Mouse (Mus musculus) brown adipose tissue, adult 24 weeks (tissue): ENCODE measurements around the gene Vmn1r233. TPM values are rescaled to one million over a fixed set of nuclear protein-coding genes. Genes with fewer than 3 reads are reported as not detected.

Experiments used
- H3K27ac ChIP-seq: fragments of 200-500 bp; replicated peaks from 2 replicates; pipeline ENCODE4 v1.5.1; 2012; ENCODE audit warnings: low read depth, mild to moderate bottlenecking, low read length
- H3K4me1 ChIP-seq: fragments of 200-500 bp; 2 replicates; pipeline ENCODE4 v1.6.1; 2012; ENCODE audit warnings: low read length, mixed read lengths; ENCODE audit not compliant: control insufficient read depth, insufficient read depth, insufficient read length
- H3K4me3 ChIP-seq: fragments of 200-500 bp; 2 replicates; pipeline ENCODE4 v1.5.1; 2012; ENCODE audit warnings: low read depth, mild to moderate bottlenecking, low read length, moderate library complexity; ENCODE audit not compliant: insufficient read depth
- polyA plus RNA-seq: library from polyadenylated mRNA; stranded (reverse); fragments of >200 nt; gene quantifications from 2 replicates; pipeline ENCODE4 v1.2.4, GENCODE M21; 2012; ENCODE audit not compliant: missing spikeins, insufficient read depth, insufficient read length

The Vmn1r233 gene
- polyA plus RNA-seq: not detected in 2 replicates

DNA sequence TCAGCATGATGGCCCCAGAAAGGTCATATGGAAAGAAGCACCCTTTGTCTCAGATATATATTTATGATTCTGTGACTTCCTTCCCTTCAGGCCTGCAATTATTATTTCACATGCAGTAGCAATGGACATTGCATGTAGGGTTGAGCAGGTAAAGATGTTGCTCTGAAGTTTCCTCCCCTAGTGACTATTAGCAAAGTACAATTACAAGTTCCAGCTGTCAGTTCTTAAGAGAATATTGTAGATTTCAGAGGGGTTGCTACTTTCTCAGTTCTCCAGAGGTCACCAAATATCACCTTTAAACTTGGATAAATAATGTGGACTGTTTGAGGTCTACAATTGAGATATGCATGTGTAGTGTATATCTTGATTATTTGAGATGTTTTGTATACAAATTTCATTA, at the start of gene Vmn1r233:
Vmn1r233 (minus strand) TSS at position 101 of the 400 bp plus-strand sequence.
- no peak within 1 kb of the TSS for H3K4me3 ChIP-seq
- H3K4me1 ChIP-seq: no peaks in the 10 kb centered on the region
- no peak within 1 kb of the TSS for H3K27ac ChIP-seq

- Histone ChIP-seq H3K4me3 (no peak overlapping the region), H3K4me1 (no peaks in the 10 kb centered on the region), H3K27ac (no peak overlapping the region)
Measured at GRCm38 (mm10) chr17:21018410-21019080, 22.3 kb upstream of the Vmn1r233 start.

DNA sequence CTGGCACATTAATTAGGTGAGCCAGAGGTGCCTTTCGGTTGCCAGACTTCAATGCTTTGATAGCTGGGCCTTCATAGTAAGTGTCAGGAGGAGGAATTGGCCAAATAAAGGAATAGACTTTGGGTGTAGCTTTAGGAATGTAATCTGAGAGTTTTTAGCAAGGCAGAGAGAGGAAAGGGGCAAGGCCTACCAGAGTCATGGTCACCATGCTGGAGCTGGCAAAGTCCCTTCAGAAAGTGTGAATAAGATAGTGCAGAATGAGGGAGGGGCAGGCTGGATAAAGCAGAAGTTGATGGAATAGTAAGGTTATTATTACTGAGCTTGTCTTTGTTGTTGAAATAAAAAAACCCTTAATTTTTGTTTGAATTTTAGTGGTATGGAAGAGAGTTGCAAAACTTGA, 13.5 kb upstream of the Vmn1r233 start:
- peaks cover 7% of the 10 kb centered on the region; the same call in 1 of the 2 replicates for H3K4me1 ChIP-seq
- H3K27ac ChIP-seq: peak overlapping the region; percentile 88
- peak overlapping the region; percentile 92 for H3K4me3 ChIP-seq

GRCm38 (mm10) chr17:21008382-21009331, 12.4 kb upstream of the Vmn1r233 start, which contains the start of gene Zfp160:
Zfp160 (plus strand) TSS chr17:21008903.
- peak within 1 kb of the TSS; percentile 88 for H3K27ac ChIP-seq
- peaks cover 7% of the 10 kb centered on the region; the same call in 1 of the 2 replicates for H3K4me1 ChIP-seq

GRCm38 (mm10) chr17:20993716-20994115, 2.5 kb downstream of the Vmn1r233 start:
- H3K4me1 ChIP-seq: no peaks in the 10 kb centered on the region
- no peak overlapping the region for H3K27ac ChIP-seq
- H3K4me3 ChIP-seq: no peak overlapping the region

More at GRCm38 (mm10) chr17:21008382-21009331, 12.4 kb upstream of the Vmn1r233 start, which contains the start of gene Zfp160:
- H3K4me3 ChIP-seq: peak within 1 kb of the TSS; percentile 92

DNA sequence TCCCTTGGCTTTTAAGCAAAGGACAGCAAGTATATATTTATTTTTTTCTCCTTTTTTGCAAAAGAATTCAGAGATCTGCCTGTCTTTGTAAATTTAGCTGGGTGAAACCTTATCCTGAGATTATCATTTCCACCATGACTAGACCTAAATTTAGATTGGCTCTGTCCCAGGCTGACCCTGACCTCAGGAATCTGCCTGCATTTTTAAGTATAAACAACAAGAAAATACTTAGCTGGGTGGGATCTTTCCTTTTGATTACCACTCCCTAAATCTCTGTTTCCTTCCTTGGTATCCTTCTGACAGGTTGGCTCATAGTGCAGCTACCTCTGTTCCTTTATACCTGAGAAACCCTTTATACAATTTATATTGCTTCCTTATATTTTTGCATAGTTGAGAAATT, 29.6 kb downstream of the Vmn1r233 start:
- Histone ChIP-seq H3K4me1 (no peaks in the 10 kb centered on the region), H3K27ac (no peak overlapping the region), H3K4me3 (no peak overlapping the region)

DNA sequence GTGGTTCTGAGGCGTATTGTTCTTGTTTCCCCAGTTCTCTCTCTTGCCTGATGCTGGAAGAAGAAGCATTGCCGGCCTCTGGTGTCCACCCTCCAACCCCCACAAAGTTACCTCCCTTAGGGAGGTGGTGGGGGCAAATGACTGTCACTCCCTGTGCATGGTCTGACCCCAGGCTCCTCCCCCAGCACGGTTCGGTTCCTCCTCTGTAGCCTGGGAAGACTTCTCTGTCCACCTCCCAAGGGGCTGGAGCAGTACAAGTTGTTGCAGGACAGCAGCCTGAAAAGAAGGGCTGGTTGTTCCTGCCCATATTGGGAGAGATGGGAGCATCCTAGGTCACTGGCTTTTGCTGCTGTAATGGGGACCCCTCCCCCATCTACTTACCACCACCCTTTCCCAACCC, 30.8 kb downstream of the Vmn1r233 start:
- Histone ChIP-seq H3K27ac (peak overlapping the region; percentile 57), H3K4me1 (no peaks in the 10 kb centered on the region), H3K4me3 (no peak overlapping the region)

DNA sequence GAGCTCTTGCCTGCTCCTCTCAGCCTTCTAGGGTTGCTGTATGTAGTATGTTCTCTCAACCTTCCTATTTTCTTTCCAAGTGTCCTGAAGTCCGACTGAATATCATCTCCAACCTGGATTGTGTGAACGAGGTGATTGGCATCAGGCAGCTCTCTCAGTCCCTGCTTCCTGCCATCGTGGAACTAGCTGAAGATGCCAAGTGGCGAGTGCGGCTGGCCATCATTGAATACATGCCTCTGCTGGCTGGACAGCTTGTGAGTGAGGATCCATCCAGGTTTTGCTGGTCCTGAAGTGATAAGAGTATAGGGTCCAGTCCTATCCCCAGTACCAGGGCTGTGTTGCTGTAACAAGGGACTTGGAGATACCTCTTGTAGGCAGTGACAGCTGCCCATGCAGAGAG, 35.9 kb downstream of the Vmn1r233 start:
- Histone ChIP-seq H3K4me1 (no peaks in the 10 kb centered on the region), H3K4me3 (no peak overlapping the region), H3K27ac (no peak overlapping the region)

DNA sequence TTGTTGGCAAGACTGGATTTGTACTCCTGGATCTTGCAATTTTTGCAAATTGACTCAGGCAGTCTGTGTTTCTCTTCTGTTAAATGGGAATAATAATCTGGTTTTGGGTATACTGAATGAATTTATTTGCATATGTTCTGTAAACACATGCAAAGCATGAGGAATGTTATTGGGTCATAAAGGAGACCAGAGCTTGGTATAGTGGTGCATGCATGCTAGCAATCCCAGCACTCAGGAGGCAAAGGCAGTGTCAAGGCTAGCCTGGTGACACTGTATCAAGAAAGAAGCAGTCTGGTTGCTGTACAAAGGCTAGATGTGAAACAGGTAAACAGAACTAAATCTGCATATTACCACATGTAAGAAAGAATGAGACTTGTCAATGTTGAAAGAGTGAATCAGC, 49.6 kb downstream of the Vmn1r233 start:
- H3K4me3 ChIP-seq: peak overlapping the region; percentile 82
- peaks cover 15% of the 10 kb centered on the region for H3K4me1 ChIP-seq
- H3K27ac ChIP-seq: no peak overlapping the region

GRCm38 (mm10) chr17:20946026-20946565, 50.2 kb downstream of the Vmn1r233 start:
- peak overlapping the region; percentile 98 for H3K27ac ChIP-seq
- peak overlapping the region; percentile 82 for H3K4me3 ChIP-seq
- H3K4me1 ChIP-seq: peaks cover 15% of the 10 kb centered on the region

DNA sequence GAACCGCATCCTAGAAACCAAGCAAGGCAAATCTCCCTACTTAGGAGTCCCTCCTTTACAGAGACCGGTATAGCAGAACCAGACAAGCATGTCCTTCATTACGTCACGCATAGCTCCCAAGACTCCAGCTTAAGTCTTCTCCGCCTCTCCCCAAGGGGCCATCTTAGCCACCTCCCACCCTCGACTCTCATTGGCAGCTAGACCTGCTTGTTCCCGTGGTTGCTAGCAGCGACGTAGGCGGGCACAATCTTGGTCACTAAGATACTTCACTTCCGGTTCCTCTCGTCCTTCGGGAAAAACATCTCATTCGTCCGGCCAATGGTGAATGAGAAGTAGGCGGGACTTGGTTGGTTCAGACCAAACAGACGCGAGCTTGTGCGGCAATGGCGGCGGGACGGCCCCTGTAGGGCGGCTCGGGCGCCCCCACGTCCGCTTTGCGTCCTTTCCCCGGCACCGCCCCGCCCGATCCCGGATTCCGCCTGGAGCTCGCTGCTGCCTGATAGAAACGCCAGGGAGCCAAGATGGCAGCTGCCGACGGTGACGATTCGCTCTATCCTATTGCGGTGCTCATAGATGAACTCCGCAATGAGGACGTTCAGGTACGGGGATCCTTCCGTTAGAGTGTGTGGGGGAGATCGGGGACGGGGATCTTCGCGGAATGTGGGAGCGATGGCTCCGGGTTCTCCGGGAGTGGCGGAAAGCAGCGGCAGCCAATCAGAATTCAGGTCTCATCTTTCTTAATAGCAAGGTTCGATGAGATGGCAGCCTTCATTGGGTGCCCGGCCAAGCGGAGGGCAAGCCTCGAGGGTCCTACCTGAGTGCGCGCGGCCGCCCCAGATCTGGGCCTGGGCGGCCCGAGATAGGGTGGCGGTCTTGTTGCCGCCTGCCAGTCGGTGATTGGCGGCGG, 51.0 kb downstream of the Vmn1r233 start, which contains the start of gene Ppp2r1a:
Ppp2r1a (plus strand) TSS at position 327 of the 907 bp plus-strand sequence.
- peak within 1 kb of the TSS; percentile 82 for H3K4me3 ChIP-seq
- H3K27ac ChIP-seq: peak within 1 kb of the TSS; percentile 98
- peaks cover 15% of the 10 kb centered on the region for H3K4me1 ChIP-seq

GRCm38 (mm10) chr17:20944226-20944625, 52.0 kb downstream of the Vmn1r233 start:
- peak overlapping the region; percentile 69 for H3K4me3 ChIP-seq
- H3K27ac ChIP-seq: peak overlapping the region; percentile 92
- peaks cover 10% of the 10 kb centered on the region for H3K4me1 ChIP-seq
